Mouse (Mus musculus): ENCODE measurements around the gene AF067061.
"Not testable (repeated sequence)": the region's sequence is repeated elsewhere in the genome, so short reads cannot be mapped to it uniquely, and the experiment has no call there.

AF067061 gene

DNA sequence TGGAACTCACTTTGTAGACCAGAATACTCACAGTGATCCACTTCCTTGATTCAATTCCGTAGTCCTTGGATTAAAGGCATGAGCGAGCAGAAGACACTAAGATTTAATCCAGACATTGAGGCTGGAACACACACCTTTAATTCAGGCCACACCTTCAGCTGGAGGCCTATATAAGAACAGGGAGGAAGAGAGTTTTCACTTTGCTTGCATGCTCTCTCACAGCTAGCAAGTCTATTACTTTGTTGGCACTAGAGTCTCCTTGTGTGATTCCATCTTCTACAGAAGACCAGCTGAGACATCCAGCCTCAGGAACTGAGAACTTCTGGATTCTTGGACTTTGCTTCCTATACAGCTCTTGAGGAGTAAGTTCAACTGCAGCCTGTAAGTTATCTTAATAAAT, at the start of gene AF067061:
AF067061 (plus strand) TSS at position 245 of the 400 bp plus-strand sequence.
- not testable (repeated sequence) for DNase-seq (ENCODE audit: low spot score in 2 of 2)

DNA sequence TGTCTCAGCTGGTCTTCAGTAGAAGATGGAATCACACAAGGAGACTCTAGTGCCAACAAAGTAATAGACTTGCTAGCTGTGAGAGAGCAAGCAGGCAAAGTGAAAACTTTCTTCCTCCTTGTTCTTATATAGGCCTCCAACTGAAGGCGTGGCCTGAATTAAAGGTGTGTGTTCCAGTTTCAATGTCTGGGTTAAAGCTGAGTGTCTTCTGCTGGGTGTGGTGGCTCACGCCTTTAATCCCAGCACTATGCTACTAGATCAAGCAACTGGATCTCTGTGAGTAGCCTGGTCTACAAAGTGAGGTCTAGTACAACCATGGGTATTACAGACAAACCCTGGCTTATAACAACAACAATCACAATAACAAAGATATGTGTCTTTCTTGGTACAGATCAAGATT, 47.1 kb upstream of the AF067061 start, which contains the start of gene Gm21762:
Gm21762 (minus strand) TSS at position 101 of the 400 bp plus-strand sequence.
- DNase-seq (ENCODE audit: low spot score in 2 of 2), result not testable (repeated sequence)

DNA sequence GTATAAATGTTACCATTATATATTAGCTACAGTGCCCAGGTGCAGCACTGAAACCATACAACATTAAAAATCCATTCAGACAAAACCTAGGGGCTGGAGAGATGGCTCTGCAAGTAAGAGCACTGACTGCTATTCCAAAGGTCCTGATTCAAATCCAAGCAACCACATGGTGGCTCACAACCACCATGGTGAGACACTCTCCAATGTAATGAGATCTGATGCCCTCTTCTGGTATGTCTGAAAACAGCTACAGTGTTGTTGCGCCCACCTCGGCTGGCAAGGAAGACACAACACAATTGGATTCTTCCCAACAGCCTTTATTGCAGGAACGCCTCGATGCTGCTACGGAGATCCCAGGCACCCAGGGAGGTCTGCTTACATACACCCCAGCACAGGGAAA, 42.0 kb upstream of the AF067061 start:
- DNase-seq (ENCODE audit: low spot score in 2 of 2), result not testable (repeated sequence)

DNA sequence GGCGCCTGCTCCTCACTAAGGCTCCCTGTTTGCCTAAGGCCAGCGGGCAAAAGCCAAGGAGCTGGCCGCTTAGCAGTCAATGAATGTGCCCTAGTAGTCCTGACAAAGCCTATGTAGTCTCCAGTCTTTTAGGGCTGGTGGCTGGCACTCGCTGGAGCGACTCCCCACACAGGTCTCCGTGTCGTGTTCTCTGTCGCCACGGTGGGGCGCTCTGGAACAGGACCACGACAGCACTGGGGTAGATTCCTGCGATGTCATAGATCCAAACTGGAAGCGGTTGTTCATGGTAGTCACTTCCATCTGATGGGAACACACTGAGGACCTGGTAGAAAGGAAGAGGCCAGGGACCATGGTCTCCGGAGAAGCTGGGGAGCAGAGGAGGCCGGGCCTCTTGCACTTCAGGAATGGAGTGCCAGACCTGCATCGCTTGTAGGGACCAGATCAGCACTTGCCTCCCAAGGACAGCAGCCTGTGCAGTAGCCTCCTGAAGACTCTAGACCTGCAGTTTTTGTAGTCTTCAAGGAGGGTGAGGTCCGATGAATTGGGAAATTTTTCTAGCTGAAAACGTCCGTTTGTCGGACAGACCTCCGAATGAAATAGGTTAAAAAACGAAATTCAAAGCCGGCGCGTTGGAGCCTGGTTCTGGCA, 39.8 kb upstream of the AF067061 start:
- DNase-seq (ENCODE audit: low spot score in 2 of 2), result not testable (repeated sequence)

DNA sequence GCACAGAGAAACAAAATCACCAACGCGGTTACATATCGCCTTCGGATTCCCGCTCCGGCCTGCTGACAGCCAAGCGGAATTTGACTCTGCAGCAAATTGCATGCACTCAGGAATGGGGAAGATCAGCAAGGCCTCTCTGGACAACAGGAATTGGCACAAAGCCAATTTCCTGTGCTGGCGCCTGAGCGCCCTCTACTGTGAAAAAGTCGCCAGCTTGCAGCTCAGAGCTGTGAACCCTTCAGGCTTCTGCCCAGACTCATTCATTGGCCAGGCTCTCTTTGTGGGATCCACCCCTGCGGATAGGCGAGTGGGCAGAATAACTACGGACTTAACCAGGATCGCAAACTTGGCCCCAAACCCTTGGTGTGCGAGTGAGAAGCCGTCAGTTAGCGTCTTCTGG, 31.1 kb upstream of the AF067061 start:
- DNase-seq (ENCODE audit: low spot score in 2 of 2), result not testable (repeated sequence)

DNA sequence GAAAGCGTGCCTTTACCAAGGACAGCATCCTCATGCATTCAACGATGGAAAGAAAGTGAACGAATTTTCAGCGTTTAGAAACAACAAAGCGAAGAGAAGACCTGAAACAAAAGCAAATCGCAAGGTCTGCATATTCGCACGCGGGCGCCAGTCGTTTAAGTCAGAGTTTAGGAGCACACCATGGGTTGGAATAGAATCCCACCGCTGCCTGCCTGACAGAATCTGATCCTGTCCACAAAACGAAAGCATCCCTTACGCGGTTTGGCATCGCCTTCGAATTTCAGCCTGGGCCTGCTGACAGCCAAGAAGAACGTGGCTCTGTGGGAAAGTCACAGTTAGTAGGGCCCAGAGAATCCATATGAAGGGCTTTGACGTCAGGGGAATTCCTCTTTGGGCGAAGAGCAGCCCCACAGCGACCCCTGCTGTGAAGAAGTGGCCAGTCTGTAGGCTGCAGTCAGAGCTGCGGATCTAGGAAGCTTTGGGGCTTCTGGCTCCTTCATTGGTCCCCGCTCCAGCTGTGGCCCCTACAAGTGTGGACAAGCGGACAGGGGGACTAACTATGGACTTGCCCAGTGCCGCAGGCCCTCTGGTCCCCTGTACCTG, 30.4 kb upstream of the AF067061 start:
- DNase-seq (ENCODE audit: low spot score in 2 of 2), result not testable (repeated sequence)

DNA sequence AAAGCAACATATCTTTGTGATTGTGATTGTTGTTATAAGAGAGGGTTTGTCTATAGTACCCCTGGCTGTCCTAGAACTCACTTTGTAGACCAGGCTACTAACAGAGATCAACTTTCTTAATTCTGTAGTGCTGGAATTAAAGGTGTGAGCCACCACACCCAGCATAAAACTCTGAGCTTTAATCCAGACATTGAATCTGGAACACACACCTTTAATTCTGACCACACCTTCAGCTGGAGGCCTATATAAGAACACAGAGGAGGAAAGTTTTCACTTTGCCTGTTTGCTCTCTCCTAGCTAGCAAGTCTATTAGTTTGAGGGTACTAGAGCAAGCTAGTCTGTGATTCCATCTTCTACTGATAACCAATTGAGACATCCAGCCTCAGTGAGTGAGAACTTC, 24.1 kb upstream of the AF067061 start, which contains the start of gene Gm21731:
Gm21731 (plus strand) TSS at position 301 of the 400 bp plus-strand sequence.
- not testable (repeated sequence) for DNase-seq (ENCODE audit: low spot score in 2 of 2)

DNA sequence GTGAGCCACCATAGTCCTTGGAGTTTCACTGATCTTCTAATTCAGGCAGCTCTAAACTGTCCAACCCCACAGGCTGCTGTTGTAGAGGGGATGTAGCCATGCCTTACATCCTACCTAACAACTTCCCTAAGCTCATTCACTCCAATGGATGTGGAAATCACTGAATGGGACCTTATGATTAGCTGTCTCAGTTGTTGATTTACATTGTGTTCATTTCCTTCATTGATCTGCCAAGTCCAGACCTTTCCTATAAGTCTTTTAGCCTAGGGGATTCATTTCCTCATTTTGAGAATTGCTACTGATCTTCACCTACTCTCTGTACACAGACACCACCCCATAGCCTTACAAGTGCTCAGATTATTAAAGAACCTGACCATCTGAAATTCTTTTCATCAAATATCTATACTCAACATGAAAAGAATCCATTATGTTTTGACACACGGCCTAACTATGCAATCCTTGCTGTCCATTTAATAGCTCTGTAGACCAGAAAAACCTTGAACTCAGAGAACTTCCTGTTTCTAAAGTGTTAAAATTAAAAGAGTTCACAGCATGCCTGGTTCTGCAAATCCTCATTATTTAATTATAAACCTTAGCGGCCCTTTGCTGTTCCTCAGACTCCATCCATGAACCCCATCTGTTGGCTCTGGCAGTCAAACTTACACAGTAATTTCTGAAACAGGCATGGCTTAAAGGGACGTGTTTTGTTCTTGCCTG, 11.5 kb upstream of the AF067061 start:
- DNase-seq (ENCODE audit: low spot score in 2 of 2), result not testable (repeated sequence)

DNA sequence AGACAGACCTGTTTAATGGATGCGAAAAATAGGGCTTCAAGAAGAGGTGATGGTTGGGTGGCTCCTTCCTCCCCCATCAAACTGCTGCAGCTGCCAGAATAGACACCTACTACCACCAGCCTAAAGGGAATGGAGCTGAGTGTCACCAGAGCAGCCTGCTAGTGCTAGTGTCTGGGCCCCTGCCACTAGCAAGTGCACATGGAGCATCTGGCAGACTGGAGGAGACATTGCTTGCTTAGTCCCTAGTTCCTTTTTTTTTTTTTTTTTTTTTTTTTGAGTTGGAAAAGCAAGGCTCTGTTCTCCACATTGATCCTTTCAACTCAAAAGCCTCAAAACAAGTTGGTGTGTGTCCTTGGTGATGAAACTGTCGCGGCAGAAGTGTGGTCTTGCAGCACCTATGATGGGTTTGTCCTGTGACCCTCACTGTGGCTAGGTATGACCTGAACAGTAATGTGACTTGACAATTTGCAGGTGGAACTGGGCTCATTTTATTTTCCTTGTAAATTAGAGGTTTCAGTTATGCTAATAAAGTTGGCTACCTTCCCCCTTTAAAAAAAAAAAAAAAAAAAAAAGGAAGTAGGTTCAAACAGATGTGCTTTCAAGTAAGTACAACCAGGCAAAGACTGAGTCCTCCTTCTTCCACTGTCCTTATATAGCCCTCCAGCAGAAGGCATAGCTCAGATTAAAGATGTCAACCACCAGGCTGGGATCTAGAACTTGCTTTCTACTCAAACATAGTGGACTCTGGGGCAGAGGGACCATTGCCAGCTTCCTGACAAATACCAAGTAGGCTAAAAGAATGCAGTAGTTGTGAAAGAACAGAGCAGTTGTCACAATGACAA, 3.9 kb upstream of the AF067061 start:
- not testable (repeated sequence) for DNase-seq (ENCODE audit: low spot score in 2 of 2)

DNA sequence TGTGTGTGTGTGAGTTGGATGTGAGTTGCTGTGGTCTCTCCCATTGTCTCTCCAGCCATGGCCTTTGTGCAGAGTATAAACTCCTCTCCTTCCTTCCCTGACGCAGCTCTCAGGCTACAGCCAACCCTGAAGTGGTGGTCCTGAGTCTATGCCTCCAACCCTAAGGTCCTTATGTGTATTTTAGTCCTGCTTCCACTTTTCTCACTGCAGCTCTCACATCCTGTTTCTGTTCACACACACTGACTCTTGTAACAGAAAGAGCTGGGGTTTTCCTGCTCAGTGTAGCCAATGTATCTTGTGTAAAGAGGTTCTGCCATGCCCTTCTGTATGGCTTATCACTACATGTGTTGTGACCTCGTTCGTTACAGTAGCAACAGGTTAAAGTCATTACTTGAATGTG, 3.2 kb upstream of the AF067061 start:
- not testable (repeated sequence) for DNase-seq (ENCODE audit: low spot score in 2 of 2)

DNA sequence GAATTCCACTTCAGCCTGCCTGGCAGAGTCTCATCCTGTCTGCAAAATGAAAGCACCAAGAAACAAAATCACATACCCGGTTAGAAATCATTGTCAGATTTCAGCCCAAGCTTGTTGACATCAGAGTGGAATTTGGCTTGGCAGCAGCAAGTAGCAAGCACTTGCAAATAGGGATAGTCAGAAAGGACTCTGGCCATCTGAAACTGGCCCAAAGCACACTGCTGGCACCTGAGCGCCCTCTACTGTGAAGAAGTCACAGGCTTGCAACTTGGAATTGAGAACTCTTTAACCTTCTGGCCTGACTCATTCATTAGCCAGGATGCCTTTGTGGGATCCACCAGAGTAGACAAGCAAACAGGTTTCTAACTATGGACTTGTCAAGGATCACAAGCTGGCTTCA, 14.9 kb downstream of the AF067061 start:
- DNase-seq (ENCODE audit: low spot score in 2 of 2), result not testable (repeated sequence)

DNA sequence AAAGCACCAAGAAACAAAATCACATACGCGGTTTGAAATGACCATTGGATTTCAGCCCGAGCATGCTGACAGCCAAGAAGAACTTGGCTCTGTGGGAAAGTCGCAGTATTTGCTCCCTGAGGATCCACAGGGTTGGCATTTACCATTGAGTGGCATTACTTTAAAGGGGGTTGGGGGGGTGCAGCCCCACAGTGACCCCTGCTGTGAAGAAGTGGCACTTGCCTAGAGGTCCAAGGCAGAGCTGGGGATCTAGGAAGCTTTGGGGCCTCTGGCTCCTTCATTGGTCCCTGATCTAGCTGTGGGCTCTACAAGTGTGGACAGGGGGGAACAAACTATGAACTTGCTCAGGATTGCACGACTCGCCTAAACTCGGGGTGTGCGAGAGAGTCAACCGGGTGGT, 15.9 kb downstream of the AF067061 start:
- DNase-seq (ENCODE audit: low spot score in 2 of 2), result no peak

DNA sequence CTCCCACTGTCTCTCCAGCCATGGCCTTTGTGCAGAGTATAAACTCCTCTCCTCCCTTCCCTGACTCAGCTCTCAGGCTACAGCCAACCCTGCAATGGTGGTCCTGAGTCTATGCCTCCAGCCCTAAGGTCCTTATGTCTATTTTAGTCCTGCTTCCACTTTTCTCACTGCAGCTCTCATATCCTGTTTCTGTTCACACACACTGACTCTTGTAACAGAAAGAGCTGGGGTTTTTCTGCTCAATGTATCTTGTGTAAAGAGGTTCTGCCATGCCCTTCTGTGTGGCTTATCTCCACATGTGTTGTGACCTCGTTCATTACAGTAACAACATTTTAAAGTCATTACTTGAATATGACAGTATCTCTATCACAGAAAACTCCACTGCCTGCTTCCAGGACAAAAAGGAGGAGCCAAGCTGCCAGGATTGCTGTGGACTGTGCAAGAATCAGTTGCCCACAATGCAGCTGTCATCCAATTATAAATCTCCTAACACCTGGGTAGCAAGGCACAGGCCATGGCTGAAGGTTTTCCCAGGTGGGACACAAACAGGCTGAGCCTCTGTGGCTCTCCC, 36.5 kb downstream of the AF067061 start:
- no peak for DNase-seq (ENCODE audit: low spot score in 2 of 2)

DNA sequence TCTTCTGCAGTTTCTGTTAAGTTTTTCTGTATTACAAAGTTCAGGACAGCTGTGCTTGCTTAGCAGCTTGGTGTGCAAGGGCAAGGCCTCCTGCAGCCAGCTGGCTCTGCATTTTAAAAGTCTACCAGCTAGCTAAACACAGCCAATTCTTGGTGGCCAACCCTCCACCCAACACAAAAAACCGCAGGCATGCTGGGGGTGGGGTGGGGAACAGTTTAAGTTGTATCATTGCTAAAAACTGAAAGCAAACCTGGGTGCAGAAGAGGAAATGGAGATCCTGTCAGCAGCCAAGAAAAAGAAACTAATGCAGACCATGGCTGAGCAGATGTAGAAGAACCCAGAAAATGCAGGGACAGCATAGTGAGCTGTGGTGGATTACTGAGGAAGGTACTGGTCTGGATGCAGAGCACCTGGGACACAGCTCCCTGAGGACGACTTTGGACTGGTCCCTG, 37.1 kb downstream of the AF067061 start, which contains the start of gene BC147527:
BC147527 (plus strand) TSS at position 402 of the 452 bp plus-strand sequence.
- no peak for DNase-seq (ENCODE audit: low spot score in 2 of 2)

DNA sequence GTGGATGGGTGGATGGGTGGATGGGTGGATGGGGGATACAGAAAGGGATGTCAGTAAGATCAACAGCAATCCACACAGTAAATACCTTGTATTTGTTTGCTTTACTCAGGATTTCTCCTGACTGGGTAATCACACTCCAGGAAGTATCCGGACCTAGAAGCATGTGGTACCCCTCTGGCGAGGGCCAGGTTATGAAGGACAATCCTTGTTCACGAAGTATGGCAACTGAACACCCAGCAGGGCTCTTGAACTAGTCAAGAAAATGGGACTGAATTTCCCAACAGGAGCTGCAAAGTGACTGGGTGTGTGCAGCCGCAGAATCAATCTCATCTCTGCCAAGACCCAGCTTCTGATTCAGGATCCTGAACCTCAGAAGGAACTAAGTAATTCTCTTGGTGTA, 37.9 kb downstream of the AF067061 start:
- DNase-seq (ENCODE audit: low spot score in 2 of 2), result no peak

DNA sequence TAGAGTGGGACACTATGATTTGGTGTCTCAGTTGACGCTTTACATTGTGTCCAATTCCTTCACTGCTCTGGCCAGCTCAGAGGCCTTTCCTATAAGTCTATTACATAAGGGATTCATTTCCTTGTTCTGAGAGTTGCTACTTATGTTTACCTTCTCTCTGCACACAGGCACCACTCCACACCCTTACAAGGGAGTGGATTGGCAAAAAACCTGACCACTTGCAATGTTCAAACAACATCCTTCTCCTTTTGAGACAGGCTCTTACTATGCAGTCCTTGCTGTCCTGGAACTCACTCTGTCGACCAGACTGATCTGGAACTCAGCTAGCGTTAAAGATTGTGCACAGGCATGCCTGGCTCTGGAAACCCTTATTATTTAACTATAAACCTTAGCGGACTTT, 47.8 kb downstream of the AF067061 start:
- no peak for DNase-seq (ENCODE audit: low spot score in 2 of 2)

DNA sequence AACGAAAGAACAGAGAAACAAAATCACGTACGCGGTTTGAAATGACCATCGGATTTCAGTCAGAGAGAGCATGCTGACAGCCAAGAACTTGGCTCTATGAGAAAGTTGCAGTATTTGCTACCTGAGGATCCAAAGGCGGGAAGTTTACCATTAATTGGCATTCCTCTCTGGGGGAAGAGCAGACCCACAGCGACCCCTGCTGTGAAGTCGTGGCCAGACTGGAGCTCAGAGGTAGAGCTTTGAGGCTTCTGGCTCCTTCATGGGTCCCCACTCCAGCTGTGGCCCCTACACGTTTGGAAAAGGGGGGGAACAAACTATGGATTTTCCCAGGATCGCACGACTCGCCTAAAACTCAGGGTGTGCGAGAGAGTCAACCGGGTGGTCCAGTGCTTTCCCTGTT, 50.7 kb downstream of the AF067061 start:
- no peak for DNase-seq (ENCODE audit: low spot score in 2 of 2)
